ENCODE assay signal across 8 mouse cellular contexts in the genomic region with DNA sequence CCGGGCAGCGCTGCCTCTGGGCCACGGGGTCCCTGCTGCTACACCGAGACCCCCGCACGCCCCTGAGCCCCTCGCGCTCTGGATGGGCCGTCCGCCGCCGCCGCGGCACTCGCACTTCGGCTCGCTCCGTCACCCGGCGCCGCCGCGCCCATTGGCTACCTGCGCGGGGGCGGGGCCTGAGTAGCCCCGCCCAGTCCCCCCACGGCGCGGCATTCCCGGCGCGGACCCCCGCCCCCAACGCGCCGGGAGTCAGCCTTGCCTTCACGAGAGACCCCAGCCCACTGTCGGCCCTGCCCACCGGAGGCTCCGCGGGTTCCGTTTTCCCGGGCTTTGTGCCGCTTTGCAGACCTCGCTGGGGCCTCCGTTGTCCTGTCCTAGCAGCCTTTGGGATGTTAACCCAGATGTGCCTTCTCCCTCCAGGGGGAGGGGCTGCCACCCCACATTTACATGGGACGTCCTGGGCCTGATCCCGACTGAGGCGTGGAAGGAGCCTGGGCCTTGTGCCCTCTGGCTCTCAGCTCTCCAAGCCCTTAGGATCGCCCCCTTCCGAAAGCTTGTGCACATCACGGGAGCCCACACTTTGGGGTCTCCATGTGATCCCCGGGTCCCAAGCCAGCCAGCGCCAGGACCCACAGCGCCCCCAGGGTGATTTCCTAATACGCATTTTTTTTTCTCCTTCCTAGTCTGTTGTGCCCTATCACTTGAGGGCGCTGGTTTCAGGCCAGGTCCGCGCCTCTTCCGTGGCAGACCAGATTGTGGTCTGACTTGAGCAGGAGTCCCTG. TPM values are rescaled to one million over a fixed set of nuclear protein-coding genes. Genes with fewer than 3 reads are reported as not detected.
DNase-seq lines count a peak whose midpoint lies in the region; ATAC-seq lines count a peak whose summit lies in the region.

A gene (minus strand): TSS at position 126 of the 782 bp plus-strand sequence.

- no peaks in the 10 kb centered on the region for H3K9me3 ChIP-seq in intestine, embryonic 14.5 days (ENCODE audit: control insufficient read depth, low read length)

- H3K4me2 ChIP-seq in intestine, embryonic 14.5 days (ENCODE audit: low read length), result peak within 1 kb of the TSS; percentile 59

- H3K36me3 ChIP-seq in intestine, embryonic 14.5 days (ENCODE audit: control insufficient read depth, insufficient read depth, low read length), result no peaks in the 10 kb centered on the region

- H3K4me1 ChIP-seq in intestine, embryonic 14.5 days (replicated peaks; ENCODE audit: control insufficient read depth, insufficient read depth, low read length), result peaks cover 18% of the 10 kb centered on the region

- intact Hi-C loops in left cerebral cortex, postnatal 14 days (cut with DNase I), result no loop called here

- peak within 1 kb of the TSS; percentile 71 for H3K27ac ChIP-seq in intestine, embryonic 14.5 days (ENCODE audit: low read depth)

- peak within 1 kb of the TSS; percentile 77 for H3K9ac ChIP-seq in intestine, embryonic 14.5 days (ENCODE audit: low read length)

- peak within 1 kb of the TSS; percentile 59 for H3K4me3 ChIP-seq in intestine, embryonic 14.5 days (ENCODE audit: low read depth, low read length)

- peak; percentile 77 for DNase-seq in cerebellum, adult 11 months
- peak; percentile 93 for DNase-seq in embryo, embryonic 9.5 days (ENCODE audit: extremely low spot score)
- DNase-seq in gastrocnemius, postnatal 4 days (ENCODE audit: low spot score in 2 of 2), result peak; percentile 39 to 55
- peak; percentile 97 for DNase-seq in intestine, embryonic 14.5 days (ENCODE audit: low spot score)
- DNase-seq in left cerebral cortex, postnatal 14 days (ENCODE audit: low spot score in 2 of 2), result peak; percentile 41 to 71
- DNase-seq in right cerebral cortex, postnatal 25 days, result peak; percentile 78

- under 1% methylated on average over 55 of the region's 61 CpGs for WGBS in intestine, embryonic 14.5 days

- H3K27me3 ChIP-seq in intestine, embryonic 14.5 days (replicated peaks; ENCODE audit: control insufficient read depth, insufficient read depth, low read length), result no peaks in the 10 kb centered on the region

- no peak for ATAC-seq in cerebellum, adult (ENCODE audit: insufficient number of reproducible peaks, low FRiP score, low TSS enrichment)
- peak; percentile 83 for ATAC-seq in intestine, embryonic 14.5 days (replicated peaks; ENCODE audit: low FRiP score, low TSS enrichment, low read depth)
- peak; percentile 71 for ATAC-seq in megakaryocyte progenitor cell, adult 5-6 weeks (replicated peaks; ENCODE audit: poor library complexity)

RNA-seq across cellular contexts. Expression of the gene that starts here (rescaled TPM):
- 1 to 10 TPM; 9.0 to 9.6 TPM for total RNA-seq in gastrocnemius, postnatal 4 days (2021)
- polyA plus RNA-seq in intestine, embryonic 14.5 days (2014; fragmentation: Nextera tagmentation; extraction: Ambion mirVana), result 116 and 120 TPM in 2 replicates
- 10 to 100 TPM; 12.7 TPM for total RNA-seq in left cerebral cortex, postnatal 14 days (2021)
- 96.7 and 112 TPM in 2 replicates for total RNA-seq in megakaryocyte progenitor cell, adult 5-6 weeks (2015)
- total RNA-seq in megakaryocyte progenitor cell, adult 5-6 weeks (2017), result 126 and 160 TPM in 2 replicates

Comparison
In these comparisons a context has a peak if more than half of its experiments do, and no peak if none do; other contexts are left out.
1. RNA of the gene that starts here (total RNA-seq): 96.7 to 160 TPM in megakaryocyte progenitor cell, adult 5-6 weeks; 12.7 TPM in left cerebral cortex, postnatal 14 days and 9.0 to 9.6 TPM in gastrocnemius, postnatal 4 days; every median in the first group is over 4 times any median in the second.
2. DNase-seq: peak in every context shown above with its lines; median percentile 97 in intestine, embryonic 14.5 days; 93 in embryo, embryonic 9.5 days; 78 in right cerebral cortex, postnatal 25 days; 77 in cerebellum, adult 11 months; 56 in left cerebral cortex, postnatal 14 days; 47 in gastrocnemius, postnatal 4 days.